Mouse (Mus musculus): ENCODE data around the gene Gm10840. TPM values are rescaled to one million over a fixed set of nuclear protein-coding genes. Genes with fewer than 3 reads are reported as not detected.

Gene Gm10840
- polyA plus RNA-seq (2012; ENCODE audit: low replicate concordance): not detected in 2 replicates

DNA sequence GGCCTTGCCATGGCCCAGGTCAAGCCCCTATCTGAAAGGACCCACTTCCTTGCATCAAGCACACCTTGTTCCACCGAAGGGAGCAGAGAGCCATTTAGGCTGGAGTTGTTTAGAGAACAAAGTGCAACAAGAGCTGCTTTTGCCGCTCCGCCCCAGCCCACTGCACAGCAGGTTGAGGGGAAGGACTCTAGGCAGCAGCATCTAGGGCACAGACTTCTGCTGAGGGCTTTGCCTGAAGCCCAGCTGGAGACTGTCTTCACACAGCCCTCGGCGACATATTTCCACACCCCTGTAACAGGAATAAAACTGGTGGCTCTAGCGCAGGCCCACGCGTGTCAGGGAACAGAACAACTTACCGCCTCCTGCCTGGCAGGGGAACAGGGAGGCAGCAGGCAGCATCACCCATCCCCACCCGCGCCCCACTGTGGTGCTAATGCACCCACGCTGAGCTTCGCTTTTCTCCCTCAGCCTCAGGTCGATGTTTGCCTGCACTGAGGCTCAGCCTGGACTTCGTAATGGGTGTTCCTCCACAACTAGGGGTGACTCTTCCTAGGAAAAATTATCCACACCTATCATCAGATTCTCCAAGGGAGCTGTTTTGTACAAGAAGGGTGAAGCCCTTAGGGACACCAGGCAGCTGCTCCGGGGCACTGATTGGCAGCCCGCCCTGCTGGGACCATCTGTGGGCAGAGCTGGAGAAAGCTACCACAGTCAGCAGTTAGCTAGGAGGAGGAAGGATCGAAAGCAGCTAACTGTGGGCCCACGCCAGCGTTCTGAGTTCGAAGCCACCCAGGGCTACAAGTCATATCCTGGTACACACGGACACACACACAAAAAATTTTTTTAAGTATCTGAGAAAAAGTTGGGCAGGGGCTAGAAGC lies at the start of gene Gm10840, which contains the start of gene Limd2:
Gene Gm10840 (plus strand): TSS at position 10 of the 881 bp plus-strand sequence.
Gene Limd2 (minus strand): TSS at position 20 of the 881 bp plus-strand sequence.

DNA sequence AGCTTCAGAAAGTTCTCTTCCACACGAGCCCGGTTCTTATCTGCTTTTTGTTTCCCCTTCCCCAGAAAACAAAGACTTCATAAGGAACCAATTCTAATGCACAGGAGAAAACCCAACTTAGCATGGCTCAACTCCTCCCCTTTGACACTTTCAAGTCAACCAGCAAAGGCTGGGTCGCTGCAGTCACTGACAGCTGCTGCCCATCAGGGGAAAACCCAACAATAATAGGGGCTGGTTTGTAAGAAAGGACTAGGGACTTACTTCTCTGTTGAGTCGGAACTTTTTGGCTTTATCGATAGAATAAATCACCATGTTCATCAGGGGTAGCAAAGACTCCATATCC lies 41.4 kb downstream of the Gm10840 start, which contains the start of gene Strada:
Gene Strada (minus strand): TSS at position 46 of the 343 bp plus-strand sequence.

Other genes starting within 250 kb of the Gm10840 start
- 0.04 and 0.17 TPM in 2 replicates for gene Cyb561, start 207.5 kb upstream of the Gm10840 start, polyA plus RNA-seq (2012; ENCODE audit: low replicate concordance)
- gene Ace, start 192.9 kb upstream of the Gm10840 start, polyA plus RNA-seq (2012; ENCODE audit: low replicate concordance): 23.8 and 92.3 TPM in 2 replicates
- gene Ace3, start 166.2 kb upstream of the Gm10840 start, polyA plus RNA-seq (2012; ENCODE audit: low replicate concordance): not detected in 2 replicates
- 0.04 TPM in 1 of 2 replicates, not detected in the other for gene Kcnh6, start 152.7 kb upstream of the Gm10840 start, polyA plus RNA-seq (2012; ENCODE audit: low replicate concordance)
- 27.4 and 36.0 TPM in 2 replicates for gene Dcaf7, start 124.0 kb upstream of the Gm10840 start, polyA plus RNA-seq (2012; ENCODE audit: low replicate concordance)
- gene Taco1, start 94.8 kb upstream of the Gm10840 start, polyA plus RNA-seq (2012; ENCODE audit: low replicate concordance): 10.2 and 13.7 TPM in 2 replicates
- 16.0 and 30.6 TPM in 2 replicates for gene Map3k3, start 76.2 kb upstream of the Gm10840 start, polyA plus RNA-seq (2012; ENCODE audit: low replicate concordance)
- 806 and 995 TPM in 2 replicates for gene Limd2, start within 50 bp of the Gm10840 start, polyA plus RNA-seq (2012; ENCODE audit: low replicate concordance)
- 75.0 and 75.7 TPM in 2 replicates for gene Strada, start 41.3 kb downstream of the Gm10840 start, polyA plus RNA-seq (2012; ENCODE audit: low replicate concordance)
- 3.1 and 4.1 TPM in 2 replicates for gene Ccdc47, start 55.5 kb downstream of the Gm10840 start, polyA plus RNA-seq (2012; ENCODE audit: low replicate concordance)
- 19.5 and 27.8 TPM in 2 replicates for gene Ddx42, start 56.1 kb downstream of the Gm10840 start, polyA plus RNA-seq (2012; ENCODE audit: low replicate concordance)
- gene Ftsj3, start 95.2 kb downstream of the Gm10840 start, polyA plus RNA-seq (2012; ENCODE audit: low replicate concordance): 2.7 and 11.3 TPM in 2 replicates
- gene Psmc5, start 95.3 kb downstream of the Gm10840 start, polyA plus RNA-seq (2012; ENCODE audit: low replicate concordance): 8.6 and 32.2 TPM in 2 replicates
- gene Smarcd2, start 112.1 kb downstream of the Gm10840 start, polyA plus RNA-seq (2012; ENCODE audit: low replicate concordance): 85.2 and 128 TPM in 2 replicates
- 0.03 and 0.15 TPM in 2 replicates for gene Tcam1, start 115.8 kb downstream of the Gm10840 start, polyA plus RNA-seq (2012; ENCODE audit: low replicate concordance)
- 0.91 TPM in 1 of 2 replicates, not detected in the other for gene Gh, start 141.0 kb downstream of the Gm10840 start, polyA plus RNA-seq (2012; ENCODE audit: low replicate concordance)
- 300 and 616 TPM in 2 replicates for gene Cd79b, start 153.9 kb downstream of the Gm10840 start, polyA plus RNA-seq (2012; ENCODE audit: low replicate concordance)
- gene Scn4a, start 192.4 kb downstream of the Gm10840 start, polyA plus RNA-seq (2012; ENCODE audit: low replicate concordance): 1.7 and 4.3 TPM in 2 replicates
- 0.76 and 1.2 TPM in 2 replicates for gene Prr29, start 204.6 kb downstream of the Gm10840 start, polyA plus RNA-seq (2012; ENCODE audit: low replicate concordance)
- gene Icam2, start 227.2 kb downstream of the Gm10840 start, polyA plus RNA-seq (2012; ENCODE audit: low replicate concordance): 47.3 and 66.7 TPM in 2 replicates

Measured in hematopoietic multipotent progenitor cell, adult 10-12 weeks (in vitro differentiated cells).